Mouse (Mus musculus): ENCODE results near the gene Rad18.

- no peak for TF ChIP-seq CTCF (IDR thresholded peaks at IDR 0.05; ENCODE audit: control insufficient read depth, insufficient read depth, insufficient read length)
- TF ChIP-seq USF1 (IDR thresholded peaks at IDR 0.05; ENCODE audit: low read depth) = no peak
- TF ChIP-seq CEBPB (IDR thresholded peaks at IDR 0.05; ENCODE audit: low read depth) = no peak
- no peak for TF ChIP-seq MAX (IDR thresholded peaks at IDR 0.05)
- no peak for TF ChIP-seq MYOG (IDR thresholded peaks at IDR 0.05; ENCODE audit: control insufficient read depth, extremely low read depth, insufficient read length)
These were observed 35.9 kb upstream of the Rad18 start for GRCm38 (mm10) chr6:112732434-112732833.

Data from C2C12 (cell line).